Mouse (Mus musculus) central nervous system, embryonic 18 days (tissue): ENCODE measurements around the gene Srpr. TPM values are rescaled to one million over a fixed set of nuclear protein-coding genes. Genes with fewer than 3 reads are reported as not detected.

ENCODE experiments used
- polyA plus RNA-seq: library from polyadenylated mRNA; depleted of rRNA; stranded (reverse); fragments of >200 nt; gene quantifications from 2 replicates; pipeline ENCODE4 v1.2.3, GENCODE M21; 2012; rRNA removed

The Srpr gene
- 38.6 and 41.6 TPM in 2 replicates for polyA plus RNA-seq

DNA sequence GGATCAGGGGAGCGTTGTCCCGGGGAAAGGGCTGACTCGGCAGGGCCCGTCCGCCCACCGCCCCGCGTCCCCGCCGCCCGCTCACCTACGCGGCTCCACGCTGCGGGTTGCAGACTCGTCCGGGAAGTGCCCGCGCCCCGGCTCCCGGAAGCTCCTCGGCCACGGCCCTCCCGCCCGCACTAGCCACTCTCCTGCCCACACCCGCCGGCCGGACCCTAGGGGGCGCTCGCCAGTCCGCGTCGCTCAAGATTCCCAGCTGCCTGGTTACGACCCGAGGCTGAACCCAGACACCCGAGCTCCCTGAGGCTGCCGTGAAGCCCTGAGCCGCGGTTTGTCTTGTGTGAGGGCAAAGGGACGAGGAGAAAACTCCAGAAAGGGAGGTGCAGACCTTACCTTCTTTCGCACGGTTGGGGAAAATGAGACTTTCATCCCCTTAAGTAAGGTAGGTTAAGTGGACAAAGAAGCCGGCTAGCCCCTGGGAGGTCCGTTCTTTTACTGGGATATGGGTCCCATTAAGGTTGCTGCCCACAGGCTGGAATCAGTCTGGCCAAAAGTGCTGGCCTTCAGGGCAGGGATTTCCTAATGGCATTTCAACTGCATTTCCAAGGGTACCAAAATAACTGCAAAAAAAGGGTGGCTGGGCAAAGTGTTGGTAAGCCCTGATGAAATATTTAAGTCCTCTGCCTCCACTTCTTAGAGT lies at the start of gene Srpr, which contains the start of gene Tirap:
Srpr (plus strand) TSS at position 404 of the 700 bp plus-strand sequence.
Tirap (minus strand) TSS at position 520 of the 700 bp plus-strand sequence.

DNA sequence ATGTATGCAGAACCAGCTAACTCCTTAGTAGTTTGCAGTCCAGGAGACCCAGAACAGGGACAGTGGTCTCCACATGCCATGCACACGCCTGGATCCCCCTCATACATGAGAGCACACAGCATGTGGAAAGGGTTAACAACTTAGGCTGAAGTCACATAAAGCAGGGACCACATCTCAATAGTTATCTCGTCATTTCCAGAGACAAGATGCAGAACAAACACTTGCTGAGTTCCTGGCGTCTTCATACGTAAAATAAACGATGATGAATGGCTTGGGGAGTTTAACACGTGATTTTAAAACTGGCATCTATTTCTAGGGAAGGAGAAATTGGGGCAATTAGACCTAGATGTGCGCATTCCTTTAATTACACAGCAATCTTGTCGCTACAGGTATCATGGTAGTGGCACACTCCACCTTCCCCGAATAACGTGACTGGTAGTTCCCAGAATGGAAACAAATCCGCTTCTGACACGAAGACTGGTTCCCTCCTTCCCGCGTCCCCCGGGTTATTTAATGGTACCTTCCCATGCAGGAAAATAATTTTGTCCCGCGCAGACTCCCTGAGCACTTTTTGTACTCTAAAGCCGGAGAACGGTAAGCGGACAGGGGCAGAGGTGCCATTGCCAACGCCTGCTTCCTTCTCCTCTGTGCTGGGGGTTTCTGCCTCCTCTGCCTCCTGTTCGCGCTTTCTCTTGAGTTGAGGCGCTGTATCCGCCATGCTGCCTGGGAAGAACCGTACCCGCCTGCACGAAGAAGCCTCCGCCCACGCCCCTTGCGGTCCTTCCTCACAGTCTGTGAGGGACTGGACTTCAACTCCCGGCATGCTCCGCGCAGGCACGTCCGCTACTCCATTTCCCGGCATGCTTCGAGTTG lies 24.5 kb upstream of the Srpr start, which contains the start of gene Dcps:
Dcps (minus strand) TSS at position 811 of the 873 bp plus-strand sequence.

DNA sequence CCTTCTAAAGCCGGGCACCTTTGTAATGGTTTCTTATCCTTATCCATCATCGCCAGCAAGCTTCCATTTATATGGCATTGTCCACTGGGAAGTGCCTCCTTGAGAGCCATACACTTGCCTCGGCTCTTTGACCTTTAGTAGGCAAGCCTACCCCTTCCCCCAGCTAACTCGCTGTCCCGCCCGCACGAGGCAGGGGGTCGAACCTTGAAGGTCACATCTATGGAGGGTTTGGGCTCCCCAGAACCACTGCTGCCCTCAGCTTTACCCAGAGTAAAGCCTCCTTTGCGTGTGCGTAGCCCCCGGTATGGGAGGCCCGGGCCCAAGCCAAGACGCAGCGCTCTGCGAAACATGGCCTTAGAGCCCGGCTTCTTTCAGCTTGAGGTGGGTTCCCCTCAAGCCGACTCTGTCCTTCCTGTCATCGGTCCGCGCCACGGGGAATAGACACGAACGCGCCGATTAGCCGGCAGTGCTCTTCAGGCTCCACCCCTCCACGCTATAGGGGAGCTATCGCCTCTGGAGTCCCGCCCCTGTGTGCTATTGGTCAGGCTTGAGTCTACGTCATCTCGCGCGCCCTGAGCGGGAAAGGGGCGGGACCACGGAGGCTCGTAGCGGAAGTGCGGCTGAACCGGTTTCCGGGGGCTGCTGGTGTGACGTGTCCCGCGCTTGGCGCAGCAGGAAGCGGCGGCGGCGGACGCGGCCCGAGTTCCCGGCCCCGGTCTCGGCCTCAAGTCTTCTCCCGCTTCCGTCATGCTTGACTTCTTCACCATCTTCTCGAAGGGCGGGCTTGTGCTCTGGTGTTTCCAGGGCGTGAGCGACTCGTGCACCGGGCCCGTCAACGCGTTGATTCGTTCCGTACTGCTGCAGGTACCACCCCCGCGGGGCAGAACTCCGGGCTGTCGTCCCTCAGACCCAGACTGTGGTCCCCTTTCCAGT lies 10.8 kb downstream of the Srpr start, which contains the start of gene Foxred1:
Foxred1 (minus strand) TSS at position 514 of the 933 bp plus-strand sequence.

DNA sequence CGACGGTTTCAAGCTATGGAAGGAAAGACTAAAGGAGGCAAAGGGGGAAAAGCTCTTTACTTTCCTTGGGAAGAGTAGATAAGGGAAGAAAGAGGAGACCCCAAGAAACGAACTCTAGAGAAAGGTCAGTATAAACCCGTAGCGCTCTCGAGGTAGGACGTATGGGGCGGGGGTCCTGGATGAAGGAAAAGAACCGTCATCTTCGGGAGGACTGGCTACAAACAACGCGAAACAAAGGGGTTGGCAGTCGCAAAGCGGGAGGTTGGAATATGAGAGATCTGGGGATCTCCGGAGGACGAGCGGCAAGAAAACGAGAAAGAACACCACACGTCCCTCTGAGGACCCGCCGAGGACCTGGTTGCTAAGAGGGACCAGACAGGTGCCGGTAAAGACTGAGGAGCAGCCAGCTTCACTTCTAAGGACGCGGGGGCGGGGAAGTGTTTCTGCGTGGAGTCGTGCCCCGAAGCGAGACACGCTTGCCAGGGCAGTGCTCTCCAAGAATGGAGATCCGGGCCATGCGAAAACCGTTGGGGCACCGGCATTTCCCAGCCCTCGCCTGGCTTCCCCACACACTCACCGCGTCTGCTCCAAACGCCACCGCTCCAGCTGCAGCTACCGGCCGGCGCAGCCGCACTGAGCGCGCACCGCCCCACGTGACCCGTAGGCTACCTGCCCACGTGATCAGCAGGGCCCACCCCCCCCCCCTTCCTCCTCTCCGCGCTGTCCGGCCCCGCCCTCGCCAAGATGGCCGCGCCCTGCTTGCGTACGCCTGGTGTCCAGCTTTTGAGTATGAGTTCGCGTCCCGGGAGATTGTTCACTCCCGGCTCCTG lies 67.4 kb downstream of the Srpr start, which contains the start of the genes Fam118b and Rpusd4:
Fam118b (minus strand) TSS at position 660 of the 830 bp plus-strand sequence.
Rpusd4 (plus strand) TSS at position 720 of the 830 bp plus-strand sequence.

Other genes with a start within 250 kb of the Srpr start
- gene St3gal4, start 80.9 kb upstream of the Srpr start, polyA plus RNA-seq, result 3.5 and 4.2 TPM in 2 replicates
- gene Dcps, start 24.1 kb upstream of the Srpr start, polyA plus RNA-seq, result 57.9 and 60.0 TPM in 2 replicates
- 2.4 and 2.5 TPM in 2 replicates for gene Tirap, start 116 bp downstream of the Srpr start, polyA plus RNA-seq
- gene Foxred1, start 10.9 kb downstream of the Srpr start, polyA plus RNA-seq, result 54.7 and 63.6 TPM in 2 replicates
- 44.0 TPM in 2 replicates for gene Fam118b, start 67.6 kb downstream of the Srpr start, polyA plus RNA-seq
- gene Rpusd4, start 67.7 kb downstream of the Srpr start, polyA plus RNA-seq, result 13.3 and 15.2 TPM in 2 replicates
- gene Cdon, start 221.0 kb downstream of the Srpr start, polyA plus RNA-seq, result 11.3 and 11.8 TPM in 2 replicates